Mouse (Mus musculus): ENCODE data around the gene Ppp3ca.

- no peak for TF ChIP-seq CEBPB (IDR thresholded peaks at IDR 0.05; ENCODE audit: low read depth)
- TF ChIP-seq CTCF (IDR thresholded peaks at IDR 0.05; ENCODE audit: control insufficient read depth, insufficient read depth, insufficient read length) = no peak
- TF ChIP-seq MYOG (IDR thresholded peaks at IDR 0.05; ENCODE audit: control insufficient read depth, extremely low read depth, insufficient read length) = no peak
- TF ChIP-seq FOSL1 (IDR thresholded peaks at IDR 0.05; ENCODE audit: insufficient read depth, low read length, poor library complexity, severe bottlenecking) = no peak
- no peak for TF ChIP-seq MAX (IDR thresholded peaks at IDR 0.05)
Measured at GRCm38 (mm10) chr3:136790261-136790871, 120.4 kb downstream of the Ppp3ca start.
